Mouse (Mus musculus): ENCODE measurements around the gene Dhcr7. TPM values are rescaled to one million over a fixed set of nuclear protein-coding genes. Genes with fewer than 3 reads are reported as not detected.

The Dhcr7 gene
- polyA plus RNA-seq, 1 experiment from 2014 or later: 87.0 TPM

GRCm38 (mm10) chr7:143848127-143848767, 25.3 kb downstream of the Dhcr7 start:
- Histone ChIP-seq H3K4me1 (ENCODE audit: control insufficient read depth, insufficient read depth, low read depth, low read length) (no peaks in the 10 kb centered on the region), H3K4me2 (ENCODE audit: low read length) (no peak overlapping the region), H3K9ac (ENCODE audit: low read depth, low read length) (no peak overlapping the region), H3K4me3 (ENCODE audit: low read length) (no peak overlapping the region), H3K27ac (ENCODE audit: low read depth, low read length) (no peak overlapping the region), H3K27me3 (replicated peaks; ENCODE audit: control insufficient read depth, insufficient read depth, low read length) (no peaks in the 10 kb centered on the region), H3K9me3 (ENCODE audit: control insufficient read depth, low read length) (no peaks in the 10 kb centered on the region), H3K36me3 (ENCODE audit: control insufficient read depth, insufficient read depth, low read length) (peaks cover 51% of the 10 kb centered on the region)
- ATAC-seq: no peak
- WGBS: 92% methylated on average over 5 of the region's 5 CpGs

DNA sequence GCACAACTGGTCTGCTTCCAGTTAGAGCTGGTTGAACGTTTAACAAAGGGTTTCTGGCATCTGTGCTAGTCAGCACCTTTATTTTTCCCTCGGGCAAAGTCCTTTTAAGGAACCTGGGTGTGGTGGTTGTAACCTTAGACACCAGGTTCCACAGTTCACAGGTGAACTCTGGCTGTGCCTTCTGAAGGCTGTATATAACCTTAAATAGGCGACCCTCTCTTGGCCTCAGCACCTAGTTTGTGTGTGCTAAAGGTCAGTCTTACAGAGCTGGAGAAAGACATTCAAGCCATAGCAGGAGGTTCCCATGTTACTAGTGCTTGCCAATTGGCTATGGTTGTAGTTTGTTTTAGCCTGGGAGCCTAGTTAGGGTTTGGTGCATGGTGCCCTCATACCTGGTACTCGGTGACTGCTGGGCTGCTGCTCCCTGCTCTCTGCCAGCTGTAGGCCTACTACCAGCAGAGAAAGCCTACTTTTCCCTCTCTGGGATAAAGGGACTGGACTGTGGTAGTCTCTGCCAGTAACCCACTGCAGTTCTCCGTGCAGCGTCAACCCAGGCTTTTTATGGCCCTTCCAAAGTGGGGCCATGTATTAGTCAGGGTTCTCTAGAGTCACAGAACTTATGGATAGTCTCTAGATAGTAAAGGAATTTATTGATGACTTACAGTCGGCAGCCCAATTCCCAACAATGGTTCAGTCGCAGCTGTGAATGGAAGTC, 26.0 kb downstream of the Dhcr7 start:
- Histone ChIP-seq H3K9ac (ENCODE audit: low read depth, low read length) (no peak overlapping the region), H3K4me3 (ENCODE audit: low read length) (no peak overlapping the region), H3K4me2 (ENCODE audit: low read length) (no peak overlapping the region), H3K27me3 (replicated peaks; ENCODE audit: control insufficient read depth, insufficient read depth, low read length) (no peaks in the 10 kb centered on the region), H3K4me1 (ENCODE audit: control insufficient read depth, insufficient read depth, low read depth, low read length) (no peaks in the 10 kb centered on the region), H3K27ac (ENCODE audit: low read depth, low read length) (no peak overlapping the region), H3K9me3 (ENCODE audit: control insufficient read depth, low read length) (no peaks in the 10 kb centered on the region), H3K36me3 (ENCODE audit: control insufficient read depth, insufficient read depth, low read length) (peaks cover 44% of the 10 kb centered on the region)
- WGBS: 94% methylated on average over 6 of the region's 8 CpGs
- no peak for ATAC-seq

GRCm38 (mm10) chr7:143866538-143866937, 43.6 kb downstream of the Dhcr7 start, which contains the start of gene Gm498:
Gene Gm498, plus strand, starts transcription at chr7:143866838.
- Histone ChIP-seq H3K27ac (ENCODE audit: low read depth, low read length) (no peak within 1 kb of the TSS), H3K9me3 (ENCODE audit: control insufficient read depth, low read length) (no peaks in the 10 kb centered on the region), H3K4me2 (ENCODE audit: low read length) (no peak within 1 kb of the TSS), H3K9ac (ENCODE audit: low read depth, low read length) (no peak within 1 kb of the TSS), H3K4me1 (ENCODE audit: control insufficient read depth, insufficient read depth, low read depth, low read length) (no peaks in the 10 kb centered on the region), H3K36me3 (ENCODE audit: control insufficient read depth, insufficient read depth, low read length) (no peaks in the 10 kb centered on the region), H3K27me3 (replicated peaks; ENCODE audit: control insufficient read depth, insufficient read depth, low read length) (no peaks in the 10 kb centered on the region), H3K4me3 (ENCODE audit: low read length) (no peak within 1 kb of the TSS)
- no peak for ATAC-seq
- WGBS: 82% methylated on average over 2 of the region's 2 CpGs

DNA sequence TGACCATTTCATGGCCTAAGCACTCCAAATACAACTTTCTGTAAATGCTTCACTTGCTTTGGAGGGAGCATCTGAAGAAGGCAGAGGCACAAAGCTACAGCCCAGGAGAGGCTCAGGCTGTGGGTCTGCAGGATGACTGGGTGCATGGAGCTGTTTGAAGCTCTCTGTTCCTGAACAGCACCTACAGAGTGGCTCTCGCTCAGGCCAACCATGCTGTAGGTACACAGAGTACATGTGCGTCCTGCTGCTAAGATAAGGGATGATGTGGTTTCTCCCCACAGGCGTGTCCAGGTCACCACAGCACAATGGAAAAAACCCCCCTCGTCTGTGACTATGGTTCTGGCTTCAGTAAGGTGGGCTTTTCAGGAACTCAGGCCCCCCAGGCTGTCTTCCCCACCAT, 45.9 kb downstream of the Dhcr7 start:
- Histone ChIP-seq H3K4me3 (ENCODE audit: low read length) (no peak overlapping the region), H3K27me3 (replicated peaks; ENCODE audit: control insufficient read depth, insufficient read depth, low read length) (no peaks in the 10 kb centered on the region), H3K9me3 (ENCODE audit: control insufficient read depth, low read length) (peaks cover 8% of the 10 kb centered on the region; the same call in 1 of the 2 replicates), H3K4me1 (ENCODE audit: control insufficient read depth, insufficient read depth, low read depth, low read length) (no peaks in the 10 kb centered on the region), H3K9ac (ENCODE audit: low read depth, low read length) (no peak overlapping the region), H3K27ac (ENCODE audit: low read depth, low read length) (no peak overlapping the region), H3K4me2 (ENCODE audit: low read length) (no peak overlapping the region), H3K36me3 (ENCODE audit: control insufficient read depth, insufficient read depth, low read length) (no peaks in the 10 kb centered on the region)
- ATAC-seq: no peak
- 84% methylated on average over 4 of the region's 4 CpGs for WGBS

DNA sequence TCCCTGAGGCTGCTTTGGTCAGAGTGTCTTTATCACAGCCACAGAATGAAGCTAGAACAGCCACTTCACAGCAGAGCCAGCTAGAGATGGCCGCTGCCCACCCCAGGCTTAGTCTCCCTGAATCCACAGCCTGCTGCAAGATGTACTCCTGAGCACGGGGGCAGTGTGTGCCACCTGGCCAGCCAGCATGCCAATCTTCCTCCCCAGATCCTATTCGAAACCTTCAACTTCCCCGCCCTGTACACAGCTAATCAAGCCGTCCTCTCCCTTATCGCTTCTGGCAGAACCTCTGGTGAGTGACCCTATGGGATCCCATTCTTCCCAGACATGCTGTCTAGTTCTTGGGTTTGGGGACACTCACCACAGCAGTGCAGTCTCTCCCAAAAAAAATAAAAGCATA, 60.8 kb downstream of the Dhcr7 start:
- 81% methylated on average over 6 of the region's 6 CpGs for WGBS
- Histone ChIP-seq H3K27ac (ENCODE audit: low read depth, low read length) (no peak overlapping the region), H3K36me3 (ENCODE audit: control insufficient read depth, insufficient read depth, low read length) (no peaks in the 10 kb centered on the region), H3K27me3 (replicated peaks; ENCODE audit: control insufficient read depth, insufficient read depth, low read length) (no peaks in the 10 kb centered on the region), H3K9me3 (ENCODE audit: control insufficient read depth, low read length) (no peaks in the 10 kb centered on the region), H3K4me1 (ENCODE audit: control insufficient read depth, insufficient read depth, low read depth, low read length) (no peaks in the 10 kb centered on the region), H3K4me2 (ENCODE audit: low read length) (no peak overlapping the region), H3K9ac (ENCODE audit: low read depth, low read length) (no peak overlapping the region), H3K4me3 (ENCODE audit: low read length) (no peak overlapping the region)
- ATAC-seq: no peak

DNA sequence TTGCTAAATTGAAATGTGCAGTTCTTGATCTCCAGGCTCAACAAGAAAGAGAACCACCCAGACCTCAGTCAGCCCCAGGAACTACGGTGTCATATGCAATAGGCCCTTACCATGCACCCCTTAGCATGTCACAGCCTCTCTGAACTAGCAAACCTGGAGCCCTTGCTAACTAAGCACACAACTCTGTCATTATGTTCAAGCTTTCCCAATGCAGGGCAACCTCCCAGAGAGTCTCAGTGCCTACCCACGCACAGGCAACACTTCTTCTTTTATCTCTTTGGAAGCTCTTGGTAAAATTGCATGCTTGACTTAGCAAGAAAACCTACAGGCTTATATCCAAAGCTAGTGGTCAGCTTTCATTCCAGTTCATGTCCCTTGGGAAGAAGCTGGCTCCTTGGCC, 68.2 kb downstream of the Dhcr7 start:
- H3K4me3 ChIP-seq (ENCODE audit: low read length): no peak overlapping the region
- no peak overlapping the region for H3K9ac ChIP-seq (ENCODE audit: low read depth, low read length)
- no peak for ATAC-seq
- WGBS: 81% methylated on average over 2 of the region's 2 CpGs
- H3K9me3 ChIP-seq (ENCODE audit: control insufficient read depth, low read length): no peaks in the 10 kb centered on the region
- H3K27me3 ChIP-seq (replicated peaks; ENCODE audit: control insufficient read depth, insufficient read depth, low read length): no peaks in the 10 kb centered on the region
- H3K4me2 ChIP-seq (ENCODE audit: low read length): no peak overlapping the region
- no peak overlapping the region for H3K27ac ChIP-seq (ENCODE audit: low read depth, low read length)
- no peaks in the 10 kb centered on the region for H3K4me1 ChIP-seq (ENCODE audit: control insufficient read depth, insufficient read depth, low read depth, low read length)
- no peaks in the 10 kb centered on the region for H3K36me3 ChIP-seq (ENCODE audit: control insufficient read depth, insufficient read depth, low read length)

DNA sequence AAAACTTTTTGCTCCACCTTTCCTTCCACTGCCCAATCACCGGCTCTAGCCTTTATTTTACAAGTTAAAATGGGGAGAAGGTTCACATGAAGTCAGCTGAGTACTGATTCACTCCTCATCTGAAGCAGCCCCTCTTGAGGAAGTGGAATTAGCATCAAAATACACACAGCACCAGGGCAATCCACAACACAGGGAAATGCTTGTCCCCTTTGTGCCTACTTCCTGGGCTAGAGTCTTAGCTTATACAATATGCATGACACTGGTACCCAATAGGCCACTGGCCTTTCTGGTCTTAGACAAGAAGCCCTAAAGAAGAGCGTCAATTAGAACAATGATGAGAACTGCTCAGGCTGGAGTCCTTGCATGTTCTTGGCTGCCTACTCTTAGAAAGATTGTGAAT, 69.4 kb downstream of the Dhcr7 start:
- Histone ChIP-seq H3K27ac (ENCODE audit: low read depth, low read length) (no peak overlapping the region), H3K9me3 (ENCODE audit: control insufficient read depth, low read length) (no peaks in the 10 kb centered on the region), H3K36me3 (ENCODE audit: control insufficient read depth, insufficient read depth, low read length) (no peaks in the 10 kb centered on the region), H3K4me1 (ENCODE audit: control insufficient read depth, insufficient read depth, low read depth, low read length) (no peaks in the 10 kb centered on the region), H3K4me2 (ENCODE audit: low read length) (no peak overlapping the region), H3K27me3 (replicated peaks; ENCODE audit: control insufficient read depth, insufficient read depth, low read length) (no peaks in the 10 kb centered on the region), H3K4me3 (ENCODE audit: low read length) (no peak overlapping the region), H3K9ac (ENCODE audit: low read depth, low read length) (no peak overlapping the region)
- no peak for ATAC-seq
- WGBS: 54% methylated on average over 2 of the region's 2 CpGs

Small RNAs within 50 kb of the gene (microRNA-seq; reads per million reads assigned to microRNA genes)
- gene Gm22064: not detected

Other genes with a start within 250 kb of the Dhcr7 start
- gene Cars, start 223.1 kb upstream of the Dhcr7 start, polyA plus RNA-seq (2015; fragmentation: Nextera tagmentation; extraction: Ambion mirVana): 71.6 and 73.9 TPM in 2 replicates
- 0.07 and 0.18 TPM in 2 replicates for gene Tnfrsf26, start 194.4 kb upstream of the Dhcr7 start, polyA plus RNA-seq (2015; fragmentation: Nextera tagmentation; extraction: Ambion mirVana)
- gene Tnfrsf22, start 173.5 kb upstream of the Dhcr7 start, polyA plus RNA-seq (2015; fragmentation: Nextera tagmentation; extraction: Ambion mirVana): 2.4 and 5.0 TPM in 2 replicates
- 0.71 and 1.5 TPM in 2 replicates for gene Tnfrsf23, start 137.3 kb upstream of the Dhcr7 start, polyA plus RNA-seq (2015; fragmentation: Nextera tagmentation; extraction: Ambion mirVana)
- gene Osbpl5, start 66.2 kb upstream of the Dhcr7 start, polyA plus RNA-seq (2015; fragmentation: Nextera tagmentation; extraction: Ambion mirVana): 43.7 and 44.9 TPM in 2 replicates
- gene Mrgprg, start 56.2 kb upstream of the Dhcr7 start, polyA plus RNA-seq (2015; fragmentation: Nextera tagmentation; extraction: Ambion mirVana): not detected in 2 replicates
- 10.8 and 14.2 TPM in 2 replicates for gene Mrgpre, start 38.6 kb upstream of the Dhcr7 start, polyA plus RNA-seq (2015; fragmentation: Nextera tagmentation; extraction: Ambion mirVana)
- 6.3 and 7.0 TPM in 2 replicates for gene Nadsyn1, start 296 bp upstream of the Dhcr7 start, polyA plus RNA-seq (2015; fragmentation: Nextera tagmentation; extraction: Ambion mirVana)
- not detected in 2 replicates for gene Gm498, start 43.7 kb downstream of the Dhcr7 start, polyA plus RNA-seq (2015; fragmentation: Nextera tagmentation; extraction: Ambion mirVana)
- 8.9 and 9.0 TPM in 2 replicates for gene Shank2, start 178.8 kb downstream of the Dhcr7 start, polyA plus RNA-seq (2015; fragmentation: Nextera tagmentation; extraction: Ambion mirVana)